Mouse (Mus musculus) bone marrow, adult 2 months (tissue): ENCODE measurements around the gene Ezr.

Source experiments
- CTCF ChIP-seq: fragments of 200-500 bp; IDR thresholded peaks from 2 replicates; pipeline ENCODE4 v1.5.1; 2011; ENCODE audit warnings: low read length, control low read depth; ENCODE audit not compliant: control insufficient read depth, insufficient read depth
- POLR2A ChIP-seq: fragments of 200-500 bp; IDR thresholded peaks from 2 replicates; pipeline ENCODE4 v1.6.1; 2011; ENCODE audit warnings: low read depth, mild to moderate bottlenecking, control low read depth, low read length, borderline replicate concordance; ENCODE audit not compliant: control insufficient read depth

DNA sequence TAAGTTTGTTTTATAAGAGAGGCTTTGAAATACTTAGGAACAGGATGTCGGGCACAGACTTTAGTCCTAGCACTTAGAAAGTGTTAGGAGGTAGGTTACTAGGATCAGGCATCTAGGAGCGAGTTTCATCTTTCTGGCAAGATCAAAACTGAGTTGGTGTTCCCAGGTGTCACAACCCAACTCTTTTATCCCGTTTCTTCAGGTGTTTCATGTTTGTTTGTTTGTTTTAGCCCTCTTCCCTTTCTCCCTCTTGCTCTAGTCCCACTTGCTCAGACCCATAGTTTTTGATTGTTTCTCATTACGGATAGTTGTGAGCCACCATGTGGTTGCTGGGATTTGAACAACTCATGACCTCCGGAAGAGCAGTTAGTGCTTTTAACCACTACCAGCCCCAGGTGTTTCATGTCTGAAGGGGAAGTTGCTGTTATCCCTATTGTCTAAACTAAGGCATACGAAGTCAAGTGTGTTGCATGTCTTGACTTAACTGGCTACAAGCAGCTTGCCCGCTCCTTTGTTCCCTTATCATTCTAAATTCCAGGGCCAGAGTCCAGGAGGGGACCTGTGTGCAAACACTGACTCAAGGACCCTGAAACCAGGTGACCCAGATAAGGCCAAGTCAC is 46.1 kb upstream of the Ezr start:
- no peak for TF ChIP-seq CTCF
- TF ChIP-seq POLR2A, result no peak
